Mouse (Mus musculus) kidney, adult 11 months (tissue): ENCODE data around the gene Olfr1367.
A peak's percentile ranks its signal among the peaks of the same experiment; 100 is the strongest.

Experiments used
- DNase-seq: peaks from one replicate; pipeline ENCODE4 v3.0.0; 2022

Olfr1367 gene

DNA sequence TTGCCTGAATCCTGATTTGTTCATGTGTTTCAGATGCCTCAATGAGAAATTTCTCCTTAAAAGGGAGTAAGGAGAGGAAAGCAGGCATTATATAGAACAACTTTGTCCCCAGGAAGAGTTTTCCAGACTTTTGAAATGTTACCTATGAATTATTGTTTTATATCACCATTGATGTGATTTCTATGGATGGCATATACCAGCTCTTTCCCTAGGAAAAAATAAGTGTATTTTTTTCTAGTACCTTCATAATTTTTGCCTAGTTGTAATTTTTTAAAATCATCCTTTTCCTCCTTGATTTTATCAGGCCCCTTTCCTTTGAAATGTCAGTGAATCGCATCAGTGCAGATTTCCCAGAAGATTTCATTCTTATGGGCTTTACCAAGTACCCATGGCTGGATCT, at the start of gene Olfr1367:
Gene Olfr1367 (plus strand): TSS at position 301 of the 400 bp plus-strand sequence.
- no peak for DNase-seq

- DNase-seq = no peak
These were observed 48.2 kb upstream of the Olfr1367 start for GRCm38 (mm10) chr13:21298557-21298956.

GRCm38 (mm10) chr13:21304483-21305066, 42.1 kb upstream of the Olfr1367 start:
- DNase-seq = no peak

DNA sequence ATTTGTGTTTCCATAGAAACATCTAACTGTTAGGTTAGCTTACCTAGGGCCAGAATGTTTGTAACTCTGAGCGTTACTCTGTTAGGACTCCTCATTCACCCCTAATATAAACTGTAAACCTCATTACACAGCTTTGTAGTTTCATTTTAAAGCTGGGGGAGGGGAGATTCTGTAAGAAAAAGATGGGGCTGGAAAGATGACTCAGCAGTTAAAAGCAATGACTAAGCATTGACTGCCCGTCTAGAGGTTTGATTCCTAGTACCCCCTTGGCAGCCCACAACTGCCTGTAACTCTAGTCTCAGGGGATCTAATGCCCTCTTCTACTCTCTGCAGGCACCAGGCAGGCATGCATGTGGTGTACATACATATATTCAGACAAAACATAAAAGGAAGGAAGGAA, 36.9 kb upstream of the Olfr1367 start:
- no peak for DNase-seq

DNA sequence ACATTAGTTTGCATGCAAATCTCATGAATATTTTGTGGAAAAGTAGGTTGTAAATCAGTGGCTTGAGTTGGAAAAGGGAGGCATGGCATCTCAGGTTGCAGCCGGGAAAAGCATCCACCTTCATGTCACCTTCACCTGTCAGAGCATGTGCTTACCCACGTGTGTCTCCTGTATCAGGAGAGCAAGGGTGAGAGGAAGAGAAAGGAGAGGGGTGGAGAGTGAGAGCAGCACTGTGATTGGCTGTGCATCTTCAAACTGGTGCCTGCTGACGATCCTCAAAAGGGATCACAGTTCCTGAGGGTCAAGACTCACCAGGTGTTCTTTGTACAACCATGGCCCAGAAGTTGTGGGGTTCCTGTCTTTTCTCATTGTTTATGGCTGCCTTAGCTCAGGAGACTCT, 34.8 kb upstream of the Olfr1367 start, which contains the start of gene Gpx6:
Gene Gpx6 (plus strand): TSS at position 200 of the 400 bp plus-strand sequence.
- DNase-seq = peak; percentile 69

DNA sequence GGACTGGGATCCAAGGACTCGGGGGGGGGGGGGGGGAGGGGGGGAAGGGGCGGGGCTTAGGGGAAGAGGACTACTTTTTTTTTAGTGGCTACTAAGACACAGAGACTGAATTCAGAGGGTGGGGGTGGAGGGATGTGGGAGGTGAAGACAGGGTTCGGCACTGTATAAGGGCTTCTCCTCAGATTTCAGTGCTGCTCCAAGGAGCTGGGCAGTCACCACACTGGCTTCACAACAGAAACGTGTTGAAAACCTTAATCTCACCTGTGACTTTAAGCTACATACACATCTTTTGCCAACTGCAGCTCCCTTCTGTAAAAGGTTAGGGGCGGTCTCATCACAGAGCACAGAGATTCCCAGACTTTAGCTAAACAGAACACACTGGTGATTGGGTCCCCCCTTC, 33.9 kb upstream of the Olfr1367 start:
- DNase-seq = no peak

- no peak for DNase-seq
These were observed 32.8 kb upstream of the Olfr1367 start for GRCm38 (mm10) chr13:21313903-21314302.

DNA sequence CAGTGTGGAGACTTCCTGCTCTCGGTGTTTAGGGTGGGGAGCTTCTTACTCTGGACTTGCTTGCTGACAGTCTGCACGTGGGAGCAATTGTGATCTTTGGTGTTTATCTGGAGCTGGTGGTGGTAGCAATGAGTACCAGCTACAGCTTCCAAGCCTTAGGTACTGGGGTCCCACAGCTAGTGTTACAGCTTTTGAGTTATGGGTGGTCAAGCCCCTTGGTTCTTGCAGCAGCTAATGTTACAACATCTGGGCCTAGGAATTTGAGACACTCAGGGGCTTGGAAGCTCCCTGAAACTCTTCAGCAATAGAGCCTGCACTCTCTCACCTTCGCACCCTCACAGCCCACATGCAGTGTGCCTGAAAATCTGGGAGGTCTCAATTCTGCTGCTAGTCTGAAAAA, 26.4 kb upstream of the Olfr1367 start:
- no peak for DNase-seq

DNA sequence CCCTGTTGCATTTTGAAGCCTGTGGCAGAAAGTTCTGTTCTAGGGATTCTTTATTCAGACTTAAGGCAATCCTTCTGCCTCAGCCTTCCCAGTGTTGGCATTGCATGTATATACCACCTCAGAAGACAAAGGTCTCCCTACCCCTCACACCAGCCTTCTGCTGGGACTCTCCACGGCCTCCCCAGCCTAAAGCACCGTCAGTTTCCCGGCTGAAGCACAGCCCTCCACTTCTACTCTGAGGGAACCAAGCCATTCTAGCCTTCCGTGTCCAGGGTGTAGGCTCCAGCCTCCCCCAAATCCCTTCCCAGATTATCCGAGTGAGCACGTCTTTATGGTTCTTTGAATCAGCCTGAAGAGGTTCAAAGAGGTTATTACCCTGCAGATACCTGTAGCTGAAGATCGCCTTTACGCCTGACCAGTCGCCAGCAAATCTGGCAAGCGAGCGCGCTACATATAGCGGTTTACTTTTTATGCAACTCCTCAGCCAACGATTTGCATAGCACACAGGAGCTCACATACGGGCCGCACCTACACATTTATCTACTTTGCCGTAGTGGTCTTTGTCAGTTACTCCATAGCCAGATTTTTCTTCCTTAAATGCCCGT, 24.7 kb upstream of the Olfr1367 start:
- DNase-seq = no peak

DNA sequence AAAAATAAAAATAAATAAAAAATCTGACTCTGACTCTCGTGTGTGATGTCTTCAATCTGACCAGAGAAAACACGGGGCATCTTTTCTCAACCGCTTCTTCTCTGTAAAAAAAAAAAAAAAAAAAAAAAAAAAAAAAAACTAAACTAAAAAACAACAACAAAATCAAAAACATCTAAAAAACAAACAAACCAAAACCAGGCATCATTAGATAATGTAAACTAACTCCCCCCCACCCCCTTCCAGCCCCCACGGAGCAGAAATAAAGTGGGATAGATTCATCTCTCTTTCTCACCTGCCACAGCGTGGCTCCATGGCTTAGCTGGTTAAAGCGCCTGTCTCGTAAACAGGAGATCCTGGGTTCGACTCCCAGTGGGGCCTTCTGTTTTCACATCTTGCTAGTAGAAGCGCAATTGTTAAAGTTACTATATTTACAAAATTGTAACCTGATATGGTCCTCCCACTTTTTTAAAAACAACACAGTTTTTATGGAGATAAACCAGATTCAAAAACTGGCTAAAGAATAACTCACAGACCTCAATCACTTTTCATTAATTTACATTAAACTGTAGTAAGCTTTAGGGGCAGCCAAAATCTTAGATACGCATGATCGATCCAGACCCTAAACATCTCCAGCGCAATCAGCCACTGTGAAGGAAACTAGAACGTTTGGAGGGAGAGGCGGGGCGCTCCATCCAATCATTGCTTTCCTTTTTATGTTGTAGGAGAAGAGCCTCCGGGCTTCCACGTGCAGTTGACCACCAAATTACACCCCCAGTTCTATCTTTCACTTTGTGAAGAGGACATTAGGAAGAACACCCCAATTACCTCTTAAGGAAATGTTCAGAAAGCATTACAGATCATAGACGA, 24.0 kb upstream of the Olfr1367 start:
- no peak for DNase-seq

GRCm38 (mm10) chr13:21323405-21323804, 23.3 kb upstream of the Olfr1367 start:
- DNase-seq = no peak

DNA sequence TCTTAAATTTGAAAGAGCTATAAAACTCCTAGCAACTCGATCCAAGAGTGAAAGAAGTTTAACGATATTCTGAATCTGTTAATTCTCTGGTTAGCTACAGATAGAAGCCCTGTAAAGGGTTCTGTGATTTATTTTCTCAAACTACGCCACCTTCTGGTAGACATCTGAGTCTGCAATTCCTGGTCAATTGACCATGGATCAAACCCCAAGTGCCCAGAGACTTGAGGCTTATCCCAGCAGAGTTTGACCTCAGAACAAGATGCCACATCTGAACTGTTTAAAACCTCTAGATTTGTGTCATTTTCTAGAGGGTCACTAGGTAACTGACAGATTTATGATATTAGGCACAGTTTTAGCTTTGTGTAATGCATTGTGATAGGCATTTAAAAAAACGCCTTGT, 20.5 kb upstream of the Olfr1367 start:
- DNase-seq = no peak

GRCm38 (mm10) chr13:21326657-21327211, 20.0 kb upstream of the Olfr1367 start:
- peak; percentile 43 for DNase-seq

GRCm38 (mm10) chr13:21327424-21327823, 19.3 kb upstream of the Olfr1367 start:
- no peak for DNase-seq

DNA sequence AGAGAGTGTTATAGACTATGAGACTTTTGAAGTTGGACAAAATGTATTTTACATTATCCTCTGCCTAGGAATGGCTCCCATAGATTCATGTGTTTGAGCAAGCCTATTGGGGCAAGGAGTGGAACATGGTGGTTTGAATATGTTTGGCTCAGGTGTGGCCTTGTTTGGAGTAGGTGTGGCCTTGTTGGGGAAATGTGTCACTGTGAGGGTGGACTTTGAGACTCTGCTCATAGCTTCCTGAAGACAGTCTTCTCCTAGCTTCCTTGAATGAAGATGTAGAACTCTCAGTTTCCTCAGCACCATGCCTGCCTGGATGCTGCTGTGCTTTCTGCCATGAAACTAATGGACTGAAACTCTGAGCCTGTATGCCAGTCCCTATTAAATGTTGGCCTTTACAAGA, 3.9 kb downstream of the Olfr1367 start:
- no peak for DNase-seq

DNA sequence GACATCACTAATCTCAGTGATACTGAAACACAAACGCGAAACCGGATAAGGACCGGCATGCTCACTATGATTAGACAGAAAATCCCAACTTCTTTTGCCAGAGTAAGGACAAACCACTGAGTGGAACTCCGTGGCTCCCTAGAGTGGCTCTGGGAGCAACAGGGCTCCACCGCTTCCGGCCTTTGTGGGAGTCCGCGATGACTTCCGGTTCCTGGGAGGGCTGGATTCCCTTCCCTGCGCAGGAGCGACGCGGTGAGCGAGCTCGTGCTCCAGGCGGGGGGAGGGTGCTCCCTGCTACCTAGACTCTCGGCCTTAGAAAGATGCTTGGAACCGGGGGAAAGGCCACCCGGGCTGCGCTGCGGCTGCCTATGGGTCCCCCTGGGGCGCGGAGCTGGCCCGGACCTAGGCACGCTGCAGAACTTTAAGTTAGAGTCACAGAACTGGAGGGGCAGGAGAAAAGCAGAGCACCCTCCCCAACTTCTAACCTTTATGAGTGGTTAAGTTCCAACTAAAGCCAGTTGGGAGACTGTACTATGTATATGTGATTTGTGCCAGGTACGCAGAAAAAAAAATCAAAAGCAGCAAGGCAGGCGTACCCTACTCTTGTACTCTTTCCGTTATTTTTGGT, 16.0 kb downstream of the Olfr1367 start, which contains the start of gene Zscan12:
Gene Zscan12 (plus strand): TSS at position 200 of the 628 bp plus-strand sequence.
- DNase-seq = peak; percentile 93

DNA sequence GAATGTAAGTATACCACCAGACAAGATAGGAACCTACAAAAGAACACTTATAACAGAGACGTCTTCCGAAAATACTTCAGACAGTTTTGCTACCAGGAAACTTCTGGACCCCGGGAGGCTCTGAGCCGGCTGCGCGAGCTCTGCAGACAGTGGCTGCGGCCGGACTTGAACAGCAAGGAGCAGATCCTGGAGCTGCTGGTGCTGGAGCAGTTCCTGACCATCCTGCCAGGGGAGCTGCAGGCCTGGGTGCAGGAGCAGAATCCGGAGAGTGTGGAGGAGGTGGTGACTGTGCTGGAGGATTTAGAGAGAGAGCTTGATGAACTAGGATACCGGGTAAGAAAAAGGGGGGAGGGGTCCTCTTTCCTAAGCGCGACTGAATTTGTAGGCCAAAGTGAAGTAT, 17.0 kb downstream of the Olfr1367 start:
- DNase-seq = no peak

DNA sequence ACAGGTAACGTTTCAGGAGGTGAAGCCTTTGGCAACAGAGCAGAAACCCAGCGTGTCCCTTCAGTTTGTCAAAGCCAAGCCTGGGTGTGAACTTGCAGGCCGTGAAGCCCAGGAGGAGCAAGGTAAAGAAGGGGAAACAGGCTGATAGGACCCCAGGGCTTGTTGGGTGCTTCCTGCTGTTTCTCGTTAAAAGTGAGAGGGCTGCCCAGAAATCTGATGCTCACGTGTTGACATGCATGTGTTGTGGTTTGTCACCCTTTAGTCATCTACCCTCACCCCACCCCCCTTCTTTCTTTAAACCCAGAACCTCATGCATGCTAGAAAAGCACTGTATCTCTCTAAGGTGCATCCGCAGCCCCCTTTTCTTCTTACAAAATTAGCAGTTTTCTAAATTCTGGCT, 19.9 kb downstream of the Olfr1367 start:
- no peak for DNase-seq

DNA sequence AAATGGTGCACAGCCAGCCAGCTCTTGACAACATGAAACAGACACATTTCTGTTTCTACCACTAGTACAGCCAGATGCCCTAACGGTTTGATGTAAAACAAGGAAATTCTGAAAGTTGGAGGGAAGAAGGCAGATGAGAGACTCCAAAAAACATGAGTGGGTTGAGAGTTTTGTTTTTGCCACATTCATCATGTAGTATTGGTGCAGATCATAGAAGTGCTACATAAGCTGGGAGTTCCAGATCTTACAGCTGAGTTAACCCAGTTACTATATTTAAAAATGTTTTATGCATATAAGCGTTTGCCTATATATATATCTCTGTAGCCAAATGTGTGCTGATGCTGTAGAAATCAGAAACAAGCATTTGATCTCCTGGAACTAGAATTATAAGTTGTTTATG, 26.0 kb downstream of the Olfr1367 start:
- DNase-seq = no peak

- DNase-seq = no peak
These were observed 31.1 kb downstream of the Olfr1367 start for GRCm38 (mm10) chr13:21377773-21378172.

GRCm38 (mm10) chr13:21395211-21395610, 48.5 kb downstream of the Olfr1367 start:
- DNase-seq = no peak

- DNase-seq = no peak
These were observed 48.9 kb downstream of the Olfr1367 start for GRCm38 (mm10) chr13:21395623-21396022.

DNA sequence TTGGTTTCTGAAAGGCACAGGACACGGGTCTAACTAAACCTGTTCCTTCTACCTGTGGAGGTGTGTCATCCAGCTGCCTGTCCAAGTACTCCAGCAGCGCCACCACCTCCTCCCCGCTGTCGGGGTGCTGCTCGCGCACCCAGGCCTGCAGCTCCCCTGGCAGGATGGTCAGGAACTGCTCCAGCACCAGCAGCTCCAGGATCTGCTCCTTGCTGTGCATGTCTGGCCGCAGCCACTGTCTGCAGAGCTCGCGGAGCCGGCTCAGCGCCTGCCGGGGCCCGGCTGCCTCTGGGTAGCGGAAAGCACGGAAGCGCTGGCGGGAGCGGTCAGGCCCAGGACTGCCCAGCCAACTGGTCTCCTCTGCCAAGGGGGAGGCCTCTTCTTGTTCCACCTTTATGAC, 49.3 kb downstream of the Olfr1367 start:
- peak; percentile 14 for DNase-seq
